Mouse (Mus musculus): ENCODE measurements around the gene Gpat3.

DNA sequence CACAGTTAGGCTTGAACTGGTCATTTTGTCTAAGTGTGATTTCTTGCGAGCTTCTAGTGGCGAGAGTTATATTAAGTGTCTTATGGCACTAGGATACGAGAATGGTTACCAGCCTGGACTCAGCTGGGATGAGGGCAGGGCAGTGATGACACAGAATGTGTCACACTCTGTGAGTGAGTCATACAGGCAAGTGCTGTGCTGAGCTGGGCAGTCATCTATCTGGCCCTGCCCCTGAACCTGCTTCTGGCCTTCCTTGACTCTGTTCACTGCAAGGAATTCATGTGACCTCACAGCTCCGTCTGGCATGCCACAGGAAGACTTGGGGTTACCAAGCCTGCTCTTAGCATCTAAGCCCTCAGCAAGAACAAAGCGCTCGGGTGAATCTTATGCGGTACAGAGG, 16.3 kb downstream of the Gpat3 start:
- TF ChIP-seq POLR2A (IDR thresholded peaks at IDR 0.05; ENCODE audit: insufficient read length, low read depth) (no peak), TCF3 (IDR thresholded peaks at IDR 0.05; ENCODE audit: insufficient read length, low read depth) (no peak), POLR2AphosphoS2 (IDR thresholded peaks at IDR 0.05; ENCODE audit: insufficient read length, low read depth) (no peak), CEBPB (IDR thresholded peaks at IDR 0.05; ENCODE audit: insufficient read depth, poor library complexity, severe bottlenecking) (no peak), TCF12 (IDR thresholded peaks at IDR 0.05; ENCODE audit: insufficient read depth, poor library complexity, severe bottlenecking) (no peak), USF1 (IDR thresholded peaks at IDR 0.05; ENCODE audit: low read depth) (no peak), MAX (IDR thresholded peaks at IDR 0.05; ENCODE audit: low read depth) (no peak), E2F4 (IDR thresholded peaks at IDR 0.05; ENCODE audit: insufficient read depth) (no peak), MYOG (IDR thresholded peaks at IDR 0.05; ENCODE audit: control insufficient read depth in 1 of 3, insufficient read depth in 1 of 3, insufficient read length in 2 of 3, low read depth in 2 of 3) (no peak), MYOD1 (IDR thresholded peaks at IDR 0.05; ENCODE audit: control insufficient read depth in 1 of 3, insufficient read length in 2 of 3, low read depth in 2 of 3) (no peak), REST (IDR thresholded peaks at IDR 0.05; ENCODE audit: insufficient read depth, insufficient read length) (no peak), SRF (IDR thresholded peaks at IDR 0.05; ENCODE audit: control insufficient read depth, insufficient read length, low read depth) (no peak)

Data from myocyte (in vitro differentiated cells).